Mouse (Mus musculus) adrenal gland, adult 8-10 months (tissue): Measurements from ENCODE around the gene Mtmr2. TPM values are rescaled to one million over a fixed set of nuclear protein-coding genes. Genes with fewer than 3 reads are reported as not detected.
"Not testable (repeated sequence)": the region's sequence is repeated elsewhere in the genome, so short reads cannot be mapped to it uniquely, and the experiment has no call there.

Source experiments
- DNase-seq: peaks from one replicate; pipeline ENCODE4 v3.0.0; 2022
- total RNA-seq, 4 experiments: library from RNA; stranded (reverse); gene quantifications; 2 replicates each; pipeline ENCODE4 v1.2.4; 2022

Gene Mtmr2
- total RNA-seq: 10 to 100 TPM; 56.2 to 64.3 (median 62.2) TPM

- no peak for DNase-seq
Measured at GRCm38 (mm10) chr9:13748404-13748797, at the start of gene Mtmr2. Gene Mtmr2, plus strand, starts transcription at chr9:13748410.

- DNase-seq: no peak
Measured at GRCm38 (mm10) chr9:13699061-13699780, 49.0 kb upstream of the Mtmr2 start.

GRCm38 (mm10) chr9:13699781-13700116, 48.5 kb upstream of the Mtmr2 start:
- no peak for DNase-seq

- DNase-seq: no peak
Measured at GRCm38 (mm10) chr9:13701773-13702172, 46.4 kb upstream of the Mtmr2 start.

- no peak for DNase-seq
Measured at GRCm38 (mm10) chr9:13703100-13703499, 45.1 kb upstream of the Mtmr2 start.

GRCm38 (mm10) chr9:13704917-13705316, 43.3 kb upstream of the Mtmr2 start:
- DNase-seq: no peak

- no peak for DNase-seq
Measured at GRCm38 (mm10) chr9:13707066-13707555, 41.1 kb upstream of the Mtmr2 start.

- no peak for DNase-seq
Measured at GRCm38 (mm10) chr9:13709436-13709835, 38.8 kb upstream of the Mtmr2 start.

GRCm38 (mm10) chr9:13715891-13716290, 32.3 kb upstream of the Mtmr2 start:
- not testable (repeated sequence) for DNase-seq

- DNase-seq: peak; percentile 38
Measured at GRCm38 (mm10) chr9:13716316-13717099, 31.7 kb upstream of the Mtmr2 start.

- peak; percentile 94 for DNase-seq
Measured at GRCm38 (mm10) chr9:13748798-13749674, 826 bp downstream of the Mtmr2 start.

GRCm38 (mm10) chr9:13749675-13749998, 1.4 kb downstream of the Mtmr2 start:
- no peak for DNase-seq

- DNase-seq: no peak
Measured at GRCm38 (mm10) chr9:13752543-13752942, 4.3 kb downstream of the Mtmr2 start.

- no peak for DNase-seq
Measured at GRCm38 (mm10) chr9:13760430-13760829, 12.2 kb downstream of the Mtmr2 start.

- no peak for DNase-seq
Measured at GRCm38 (mm10) chr9:13765624-13766023, 17.4 kb downstream of the Mtmr2 start.

- no peak for DNase-seq
Measured at GRCm38 (mm10) chr9:13766570-13766969, 18.4 kb downstream of the Mtmr2 start.

GRCm38 (mm10) chr9:13774732-13775131, 26.5 kb downstream of the Mtmr2 start:
- no peak for DNase-seq

GRCm38 (mm10) chr9:13781985-13782384, 33.8 kb downstream of the Mtmr2 start:
- no peak for DNase-seq

GRCm38 (mm10) chr9:13790864-13791263, 42.7 kb downstream of the Mtmr2 start:
- not testable (repeated sequence) for DNase-seq

GRCm38 (mm10) chr9:13794302-13794701, 46.1 kb downstream of the Mtmr2 start:
- no peak for DNase-seq

- no peak for DNase-seq
Measured at GRCm38 (mm10) chr9:13794756-13795155, 46.5 kb downstream of the Mtmr2 start.

GRCm38 (mm10) chr9:13804480-13804879, 56.3 kb downstream of the Mtmr2 start:
- DNase-seq: no peak

- DNase-seq: no peak
Measured at GRCm38 (mm10) chr9:13806854-13807253, 58.6 kb downstream of the Mtmr2 start.
